26 mouse cellular contexts compared by ENCODE assay signal in genomic region chr1:156732996-156733395, GRCm38 (mm10). TPM values are rescaled to one million over a fixed set of nuclear protein-coding genes. Genes with fewer than 3 reads are reported as not detected.
DNase-seq lines count a peak whose midpoint lies in the region; ATAC-seq and TF ChIP-seq lines count a peak whose summit lies in the region.
"Had no signal": no experiment of that assay in that cellular context is flagged by ENCODE, and none has a peak within 500 bp of the region (broad histone marks: within the 10 kb centered on the region; RNA-seq: fewer than 3 reads in every experiment).

No protein-coding gene starts in this region.

- intact Hi-C loops in heart, adult 2 months (cut with DNase I), result no loop called here

- peak; percentile 33 for DNase-seq in heart, postnatal 0 days (ENCODE audit: low spot score)
- no peak for DNase-seq in heart, adult 2 months
- peak; percentile 24 for DNase-seq in ovary, adult 18-20 months (ENCODE audit: low spot score)
- no peak for DNase-seq in ovary, postnatal 36 days (ENCODE audit: low spot score)
- no peak for DNase-seq in thymus, postnatal 14 days
- DNase-seq: adrenal gland, postnatal 10 days; cerebellum, adult 8-10 months; cerebellum, postnatal 36 days; embryo, embryonic 11 days; gastrocnemius, postnatal 14 days; heart, postnatal 14 days; kidney, adult 2 months; kidney, postnatal 10 days; left cerebral cortex, postnatal 4 days; liver, embryonic 13.5 days; lung, postnatal 10 days; retina, postnatal 1 day; right cerebral cortex, postnatal 25 days; thymus, adult 18-20 months; thymus, postnatal 4 days had no signal

- no peak for TF ChIP-seq EP300 in heart, postnatal 0 days (IDR thresholded peaks at IDR 0.05; ENCODE audit: low read depth)
- TF ChIP-seq EP300 in heart, adult 2 months (IDR thresholded peaks at IDR 0.05; ENCODE audit: insufficient read depth, low read depth, low read length), result no peak

- WGBS in heart, postnatal 0 days, result 77% methylated on average over 5 of the region's 5 CpGs
- 91% methylated on average over 5 of the region's 5 CpGs for WGBS in heart, adult 2 months
- WGBS in intestine, postnatal 0 days, result 72% methylated on average over 5 of the region's 5 CpGs

- ATAC-seq in heart, postnatal 0 days (ENCODE audit: insufficient read depth, low read depth), result peak; percentile 53
- no peak for ATAC-seq in intestine, postnatal 0 days
- ATAC-seq in activated CD4-positive, CD25-positive, alpha-beta regulatory T cell, adult 4 months, result no peak
- ATAC-seq: forebrain, embryonic 15.5 days; hindbrain, postnatal 0 days; midbrain, embryonic 13.5 days had no signal

- no peak overlapping the region for H3K9ac ChIP-seq in heart, postnatal 0 days (replicated peaks; ENCODE audit: low read depth, low read length)
- H3K9ac ChIP-seq in heart, adult 2 months (ENCODE audit: low read depth, low read length), result no peak overlapping the region
- H3K9ac ChIP-seq in intestine, postnatal 0 days (ENCODE audit: low read depth, low read length), result no peak overlapping the region; the same call in 1 of the 2 replicates
- H3K9ac ChIP-seq: forebrain, embryonic 15.5 days; liver, embryonic 13.5 days; midbrain, embryonic 13.5 days had no signal

- peaks cover 15% of the 10 kb centered on the region for H3K4me1 ChIP-seq in heart, postnatal 0 days (ENCODE audit: control insufficient read depth, insufficient read depth)
- H3K4me1 ChIP-seq in heart, adult 2 months (ENCODE audit: control insufficient read depth, insufficient read depth, low read length), result peaks cover 2% of the 10 kb centered on the region; the same call in 1 of the 2 replicates
- 0 out of 2 replicates have a peak, but pooled peaks cover 6% of the 10 kb centered on the region for H3K4me1 ChIP-seq in intestine, postnatal 0 days (replicated peaks; ENCODE audit: control insufficient read depth, insufficient read depth, low read length)
- H3K4me1 ChIP-seq: forebrain, embryonic 15.5 days; midbrain, embryonic 13.5 days had no signal

- no peaks in the 10 kb centered on the region for H3K36me3 ChIP-seq in heart, postnatal 0 days (replicated peaks; ENCODE audit: control insufficient read depth, insufficient read depth, low read length)
- no peaks in the 10 kb centered on the region for H3K36me3 ChIP-seq in heart, adult 2 months (ENCODE audit: control insufficient read depth, insufficient read depth, low read length)
- no peaks in the 10 kb centered on the region for H3K36me3 ChIP-seq in intestine, postnatal 0 days (ENCODE audit: control insufficient read depth, insufficient read depth)
- H3K36me3 ChIP-seq: forebrain, embryonic 15.5 days; liver, embryonic 13.5 days; midbrain, embryonic 13.5 days had no signal

- H3K9me3 ChIP-seq in heart, postnatal 0 days (replicated peaks; ENCODE audit: control insufficient read depth, low read length), result no peaks in the 10 kb centered on the region
- no peaks in the 10 kb centered on the region for H3K9me3 ChIP-seq in intestine, postnatal 0 days (ENCODE audit: control insufficient read depth)
- H3K9me3 ChIP-seq: forebrain, embryonic 15.5 days; liver, embryonic 13.5 days; megakaryocyte, embryonic 14.5 days; midbrain, embryonic 13.5 days had no signal

- H3K27me3 ChIP-seq in heart, postnatal 0 days (ENCODE audit: control insufficient read depth, insufficient read depth, low read length), result no peaks in the 10 kb centered on the region
- H3K27me3 ChIP-seq in heart, adult 2 months (ENCODE audit: control insufficient read depth, insufficient read depth, low read length), result no peaks in the 10 kb centered on the region
- H3K27me3 ChIP-seq in intestine, postnatal 0 days (replicated peaks; ENCODE audit: control insufficient read depth, insufficient read depth, low read length), result no peaks in the 10 kb centered on the region
- H3K27me3 ChIP-seq: forebrain, embryonic 15.5 days; liver, embryonic 13.5 days; megakaryocyte, embryonic 14.5 days; midbrain, embryonic 13.5 days had no signal

- no peak overlapping the region for H3K4me3 ChIP-seq in heart, postnatal 0 days (ENCODE audit: low read depth, low read length)
- no peak overlapping the region for H3K4me3 ChIP-seq in heart, adult 2 months
- H3K4me3 ChIP-seq in intestine, postnatal 0 days (ENCODE audit: low read depth, low read length), result no peak overlapping the region
- H3K4me3 ChIP-seq: forebrain, embryonic 15.5 days; liver, embryonic 13.5 days; megakaryocyte, embryonic 14.5 days; midbrain, embryonic 13.5 days had no signal

- no peak for TF ChIP-seq CTCF in heart, postnatal 0 days (IDR thresholded peaks at IDR 0.05; ENCODE audit: low read depth)
- no peak for TF ChIP-seq CTCF in heart, adult 2 months (IDR thresholded peaks at IDR 0.05)
- no peak for TF ChIP-seq CTCF in intestine, postnatal 0 days (IDR thresholded peaks at IDR 0.05; ENCODE audit: low read depth)

- H3K79me2 ChIP-seq in heart, adult 2 months (replicated peaks; ENCODE audit: control insufficient read depth, insufficient read depth, low read length), result no peaks in the 10 kb centered on the region

- TF ChIP-seq POLR2A in heart, adult 2 months (IDR thresholded peaks at IDR 0.05; ENCODE audit: insufficient read depth, low read depth, low read length), result no peak

- peak overlapping the region; percentile 49 for H3K27ac ChIP-seq in heart, postnatal 0 days (ENCODE audit: low read depth)
- no peak overlapping the region for H3K27ac ChIP-seq in heart, adult 2 months
- H3K27ac ChIP-seq in intestine, postnatal 0 days (ENCODE audit: low read depth, low read length), result peak overlapping the region; percentile 46
- H3K27ac ChIP-seq: forebrain, embryonic 15.5 days; hindbrain, postnatal 0 days; liver, embryonic 13.5 days; midbrain, embryonic 13.5 days had no signal

- H3K4me2 ChIP-seq in heart, postnatal 0 days (ENCODE audit: low read depth, low read length), result no peak overlapping the region
- no peak overlapping the region for H3K4me2 ChIP-seq in intestine, postnatal 0 days (replicated peaks; ENCODE audit: low read depth)
- H3K4me2 ChIP-seq: forebrain, embryonic 15.5 days; liver, embryonic 13.5 days; midbrain, embryonic 13.5 days had no signal

RNA-seq across cellular contexts. Expression of gene Fam20b, which starts 14.1 kb away (rescaled TPM):
- 42.9 and 46.7 TPM in 2 replicates for total RNA-seq in heart, postnatal 0 days (2014; rRNA removed; ENCODE audit: low replicate concordance)
- 17.8 and 20.9 TPM in 2 replicates for polyA plus RNA-seq in heart, postnatal 0 days (2015; fragmentation: Nextera tagmentation; extraction: Ambion mirVana)
- 10 to 100 TPM; 53.5 to 62.8 TPM for total RNA-seq in heart, adult 2 months (2021)
- polyA plus RNA-seq in heart, adult 2 months (2012; rRNA removed), result 24.6 and 47.2 TPM in 2 replicates
- polyA plus RNA-seq in intestine, postnatal 0 days (2015; fragmentation: Nextera tagmentation; extraction: Ambion mirVana), result 35.4 and 36.9 TPM in 2 replicates
- polyA plus RNA-seq in activated CD4-positive, CD25-positive, alpha-beta regulatory T cell, adult 4 months (2017; shearing (Covaris generic)), result 10 to 100 TPM; 11.2 to 12.4 TPM

RNA-seq across cellular contexts. Expression of gene Tor3a, which starts 58.8 kb away (rescaled TPM):
- 6.5 and 59.8 TPM in 2 replicates for total RNA-seq in heart, postnatal 0 days (2014; rRNA removed; ENCODE audit: low replicate concordance)
- polyA plus RNA-seq in heart, postnatal 0 days (2015; fragmentation: Nextera tagmentation; extraction: Ambion mirVana), result 7.1 and 7.6 TPM in 2 replicates
- 10 to 100 TPM in 1 of 2 experiments, 1 to 10 TPM in 1; 8.3 to 11.6 TPM for total RNA-seq in heart, adult 2 months (2021)
- 8.9 and 11.8 TPM in 2 replicates for polyA plus RNA-seq in heart, adult 2 months (2012; rRNA removed)
- 5.8 and 7.1 TPM in 2 replicates for polyA plus RNA-seq in intestine, postnatal 0 days (2015; fragmentation: Nextera tagmentation; extraction: Ambion mirVana)
- 10 to 100 TPM; 21.6 to 22.8 TPM for polyA plus RNA-seq in activated CD4-positive, CD25-positive, alpha-beta regulatory T cell, adult 4 months (2017; shearing (Covaris generic))

Comparison
In these comparisons a context has a peak if more than half of its experiments do, and no peak if none do; other contexts are left out.
1. DNase-seq: peak in heart, postnatal 0 days (single experiment) and ovary, adult 18-20 months (single experiment); none in heart, adult 2 months (0 of 2), ovary, postnatal 36 days (single experiment) and thymus, postnatal 14 days (single experiment).